Comparison of ENCODE assay signal across 20 mouse cellular contexts in genomic region chr6:53369147-53369546, GRCm38 (mm10).
DNase-seq lines count a peak whose midpoint lies in the region; ATAC-seq and TF ChIP-seq lines count a peak whose summit lies in the region.
"Had no signal": no experiment of that assay in that cellular context is flagged by ENCODE, and none has a peak within 500 bp of the region (broad histone marks: within the 10 kb centered on the region; RNA-seq: fewer than 3 reads in every experiment).

No protein-coding gene starts in this region.

- peak; percentile 32 to 34 for DNase-seq in cerebellum, postnatal 10 days
- no peak for DNase-seq in cerebellum, adult 8-10 months
- DNase-seq in gastrocnemius, postnatal 14 days: peak; percentile 13
- DNase-seq in gastrocnemius, adult 2 months: no peak
- DNase-seq in yolk sac, embryonic 10.5 days (ENCODE audit: low spot score): no peak
- DNase-seq: adrenal gland, postnatal 10 days; adrenal gland, postnatal 25 days; cerebellum, adult 11 months; cerebellum, adult 18-20 months; cerebellum, adult 9-10 months; cerebellum, postnatal 25 days; embryo, embryonic 11 days; forebrain, postnatal 0 days had no signal

- 75% methylated on average over 5 of the region's 5 CpGs for WGBS in macrophage (ENCODE audit: missing documents)

- H3K4me3 ChIP-seq in gastrocnemius, adult 2 months: no peak overlapping the region
- no peak overlapping the region for H3K4me3 ChIP-seq in macrophage (ENCODE audit: inconsistent target)
- H3K4me3 ChIP-seq: embryonic facial prominence, embryonic 13.5 days; embryonic facial prominence, embryonic 15.5 days; forebrain, embryonic 13.5 days; forebrain, embryonic 15.5 days had no signal

- intact Hi-C loops in gastrocnemius, postnatal 14 days (cut with DNase I; ENCODE audit: low total_unique reads): no loop called here
- intact Hi-C loops in gastrocnemius, adult 2 months (cut with DNase I): no loop called here

- H3K27ac ChIP-seq in gastrocnemius, adult 2 months: no peak overlapping the region
- H3K27ac ChIP-seq in macrophage: peak overlapping the region; percentile 54
- H3K27ac ChIP-seq: embryonic facial prominence, embryonic 13.5 days; embryonic facial prominence, embryonic 15.5 days; forebrain, embryonic 13.5 days; forebrain, embryonic 15.5 days had no signal

- no peaks in the 10 kb centered on the region for H3K36me3 ChIP-seq in macrophage (ENCODE audit: inconsistent target)
- H3K36me3 ChIP-seq: embryonic facial prominence, embryonic 13.5 days; embryonic facial prominence, embryonic 15.5 days; forebrain, embryonic 15.5 days had no signal

- ATAC-seq in erythroblast, adult 5-6 weeks (replicated peaks; ENCODE audit: low FRiP score, poor library complexity, severe bottlenecking): no peak
- ATAC-seq: CD4-positive, CD25-positive, alpha-beta regulatory T cell, adult 4 months; forebrain, embryonic 13.5 days; forebrain, embryonic 15.5 days; forebrain, postnatal 0 days had no signal

- TF ChIP-seq CTCF in gastrocnemius, adult 2 months (IDR thresholded peaks at IDR 0.05): no peak

- no peaks in the 10 kb centered on the region for H3K79me2 ChIP-seq in macrophage (ENCODE audit: inconsistent target)

Comparison
In these comparisons a context has a peak if more than half of its experiments do, and no peak if none do; other contexts are left out.
1. DNase-seq: peak in cerebellum, postnatal 10 days (2 of 2) and gastrocnemius, postnatal 14 days (single experiment); none in cerebellum, adult 8-10 months (single experiment), gastrocnemius, adult 2 months (single experiment) and yolk sac, embryonic 10.5 days (single experiment).